Mouse (Mus musculus) frontal cortex, adult 2 months (tissue): ENCODE results near the gene Nt5c. TPM values are rescaled to one million over a fixed set of nuclear protein-coding genes. Genes with fewer than 3 reads are reported as not detected.
"Not testable (repeated sequence)": the region's sequence is repeated elsewhere in the genome, so short reads cannot be mapped to it uniquely, and the experiment has no call there.

ENCODE experiments used
- DNase-seq, 2 experiments: peaks; one replicate each; pipeline ENCODE4 v3.0.0; 2022; ENCODE audit warnings: low spot score in 1 of 2; ENCODE audit errors: extremely low spot score in 1 of 2
- polyA plus RNA-seq: library from polyadenylated mRNA; depleted of rRNA; stranded (reverse); fragments of >200 nt; gene quantifications from 2 replicates; pipeline ENCODE4 v1.2.3, GENCODE M21; 2012; rRNA removed

The Nt5c gene
- polyA plus RNA-seq = 73.9 and 74.9 TPM in 2 replicates

DNA sequence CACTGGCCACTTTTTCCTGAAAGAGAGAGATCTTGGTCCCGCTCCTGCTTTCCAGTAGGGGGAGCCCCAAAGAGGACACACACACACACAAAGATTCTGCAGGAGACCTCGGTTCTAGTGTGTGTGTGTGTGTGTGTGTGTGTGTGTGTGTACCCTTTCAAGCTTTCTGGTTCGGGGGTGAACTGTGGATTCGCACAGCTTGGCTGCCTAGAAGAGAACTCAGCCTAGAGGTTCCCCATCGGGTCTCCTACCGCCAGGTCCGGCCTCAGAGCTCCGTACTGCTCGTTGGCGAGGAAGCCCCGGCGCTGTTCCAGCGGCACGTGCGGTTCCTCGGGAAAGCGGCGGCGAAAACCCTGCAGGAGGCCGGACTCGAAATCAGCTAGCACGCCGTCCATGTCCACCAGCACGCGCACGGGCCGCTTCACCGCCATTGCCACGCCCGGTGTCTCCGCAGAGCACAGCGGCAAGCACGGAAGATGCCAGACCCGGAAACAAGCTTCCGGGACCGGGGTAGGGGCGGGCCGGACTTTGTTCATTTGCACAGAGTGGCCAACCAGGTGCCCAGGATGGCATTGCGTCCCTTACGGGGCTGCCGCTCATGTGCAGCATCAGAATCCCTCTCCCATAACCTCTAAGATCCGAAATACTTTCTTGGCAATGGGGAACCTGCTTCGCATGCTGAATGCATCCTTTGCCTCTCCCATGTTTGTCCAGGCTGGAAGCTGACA, at the start of gene Nt5c:
Gene Nt5c (minus strand): TSS at position 507 of the 728 bp plus-strand sequence.
- DNase-seq = peak; percentile 78 to 85

DNA sequence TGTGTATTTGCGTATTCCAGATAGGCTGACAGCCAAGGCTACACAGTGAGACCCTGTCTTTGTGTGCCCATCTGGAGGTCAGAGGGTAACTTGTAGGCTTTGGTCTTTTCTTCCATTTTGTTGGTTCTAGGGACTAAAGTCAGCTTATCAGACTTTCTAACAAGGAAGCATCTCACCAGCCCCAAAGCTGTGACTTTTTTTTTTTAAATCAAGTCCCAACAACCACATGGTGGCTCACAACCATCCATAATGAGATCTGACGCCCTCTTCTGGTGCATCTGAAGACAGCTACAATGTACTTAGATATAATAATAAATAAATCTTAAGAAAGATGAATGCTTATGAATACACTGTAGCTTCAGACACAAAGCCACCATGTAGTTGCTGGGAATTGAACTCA, 46.4 kb upstream of the Nt5c start:
- no peak for DNase-seq

DNA sequence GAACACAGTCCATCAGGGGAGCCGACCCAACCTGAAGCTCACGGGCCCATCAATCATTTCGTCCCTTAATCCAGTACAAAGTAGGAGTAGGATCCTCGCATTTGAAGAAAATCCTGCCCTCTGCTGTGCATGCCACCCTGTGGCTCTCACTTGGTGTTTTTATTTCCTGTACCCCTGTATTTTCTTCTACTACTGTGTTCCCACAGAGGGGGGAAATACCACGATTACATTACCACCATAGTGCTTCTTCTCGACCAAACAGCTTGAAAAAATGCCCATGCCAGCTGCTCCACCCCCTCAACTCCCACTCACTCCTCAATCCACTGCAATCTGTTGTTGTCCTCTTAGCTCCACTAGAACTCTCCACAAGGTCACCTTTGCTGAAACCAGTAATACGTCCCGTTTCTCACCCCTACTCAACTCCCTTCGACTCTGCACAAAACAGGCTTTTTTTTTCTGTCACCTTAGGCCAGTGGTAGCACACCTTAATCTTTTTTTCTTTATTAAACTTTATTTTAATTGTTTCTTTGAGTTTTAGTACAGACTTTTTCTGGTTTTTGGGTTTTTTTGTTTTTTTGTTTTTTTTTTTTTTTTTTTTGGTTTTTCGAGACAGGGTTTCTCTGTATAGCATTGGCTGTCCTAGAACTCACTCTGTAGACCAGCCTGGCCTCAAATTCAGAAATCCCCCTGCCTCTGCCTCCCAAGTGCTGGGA, 45.4 kb upstream of the Nt5c start:
- peak in 1 of 2 experiments; percentile 64 for DNase-seq

DNA sequence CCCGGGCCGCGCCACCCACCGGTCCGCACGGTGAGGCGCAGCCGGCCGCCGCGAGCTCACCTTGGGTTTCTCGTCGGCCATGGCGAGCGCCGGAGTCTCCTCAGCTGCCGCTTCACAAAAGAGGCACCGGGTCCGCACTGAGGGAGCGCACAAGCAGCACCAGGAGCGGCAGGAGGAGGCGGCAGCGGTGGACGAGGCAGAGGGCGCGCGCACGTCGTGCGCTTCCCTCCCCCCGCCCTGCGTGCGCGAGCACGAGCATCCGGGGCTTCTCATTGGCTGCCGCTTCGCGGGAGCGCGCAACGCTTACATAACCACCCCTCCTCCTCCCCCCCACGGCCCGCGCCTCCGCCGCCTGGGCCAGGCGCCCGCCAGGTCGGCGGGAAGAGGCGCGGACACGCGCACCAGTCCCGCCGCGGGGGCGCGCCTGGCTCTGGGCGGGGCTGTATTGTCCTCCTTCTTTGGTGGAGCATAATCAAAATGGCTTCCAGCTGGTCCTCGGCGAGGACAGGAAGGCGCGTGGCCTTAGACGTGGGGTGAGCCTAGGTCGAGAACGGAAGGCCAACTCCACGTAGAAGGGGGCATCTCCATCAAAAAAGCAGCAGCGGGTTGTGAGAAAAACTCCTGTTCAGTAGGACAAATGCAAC, 44.5 kb upstream of the Nt5c start, which contains the start of gene Sumo2:
Gene Sumo2 (minus strand): TSS at position 239 of the 644 bp plus-strand sequence.
- DNase-seq = peak; percentile 93 to 98

DNA sequence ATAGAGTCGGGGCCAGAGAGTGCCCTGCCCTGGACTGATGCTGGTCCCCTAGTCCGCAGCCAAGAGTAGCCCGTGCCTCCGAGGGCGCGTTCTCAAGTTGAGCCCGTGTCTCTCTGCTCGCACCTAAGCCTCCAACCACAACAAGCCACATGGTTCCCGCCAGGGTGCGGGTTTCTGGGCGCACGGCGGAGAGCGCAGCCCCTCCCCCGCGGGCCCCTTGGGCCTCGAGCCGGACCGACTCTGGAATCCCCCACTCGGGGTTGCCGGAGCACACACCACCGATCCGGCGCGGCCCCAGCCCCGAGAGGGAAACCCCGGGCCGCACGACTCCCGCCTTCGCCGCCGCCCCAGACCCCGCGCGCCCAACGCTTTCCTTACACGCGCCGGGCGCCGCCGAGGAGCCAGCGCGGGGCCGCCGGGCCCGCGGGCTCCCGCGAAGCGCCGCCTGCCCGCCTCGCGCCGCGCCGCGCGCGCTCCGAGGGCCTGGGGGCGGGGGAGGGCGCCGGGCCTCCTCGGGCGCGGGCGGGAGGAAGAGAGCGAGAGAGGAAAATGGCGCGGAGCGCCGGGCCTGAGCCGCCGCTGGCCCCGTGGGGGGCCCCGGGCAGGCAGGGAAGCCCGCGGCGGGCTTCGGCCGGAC, 43.9 kb upstream of the Nt5c start:
- DNase-seq = peak in 1 of 2 experiments; percentile 31

DNA sequence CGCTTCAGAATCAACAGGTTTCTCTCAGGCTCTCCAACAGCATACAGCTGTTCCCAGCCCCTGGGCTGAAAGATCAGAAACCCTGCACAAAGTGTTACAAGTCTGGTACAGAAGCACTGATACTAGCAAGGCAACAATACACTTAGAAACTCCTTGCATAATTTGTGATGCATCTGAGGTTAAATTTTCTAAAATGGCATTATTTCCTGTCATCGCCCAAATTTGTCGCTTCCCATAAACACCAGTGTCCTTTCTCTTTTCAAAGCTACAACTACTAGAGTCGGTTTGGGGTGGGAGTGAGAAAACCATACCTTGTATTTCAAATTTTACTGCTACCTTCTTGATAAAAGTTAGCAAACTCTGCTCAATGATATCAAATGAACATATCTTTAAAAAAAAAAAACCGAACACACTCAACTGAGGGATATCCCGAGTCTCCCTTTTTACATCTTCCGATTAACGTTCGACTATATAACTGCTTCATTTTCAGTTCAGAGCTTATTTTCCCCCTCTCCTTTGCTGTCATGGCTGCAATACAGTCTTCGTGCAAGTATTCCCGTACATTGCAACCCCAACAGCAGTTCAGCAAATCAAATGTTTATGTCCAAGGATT, 43.2 kb upstream of the Nt5c start:
- DNase-seq = no peak

DNA sequence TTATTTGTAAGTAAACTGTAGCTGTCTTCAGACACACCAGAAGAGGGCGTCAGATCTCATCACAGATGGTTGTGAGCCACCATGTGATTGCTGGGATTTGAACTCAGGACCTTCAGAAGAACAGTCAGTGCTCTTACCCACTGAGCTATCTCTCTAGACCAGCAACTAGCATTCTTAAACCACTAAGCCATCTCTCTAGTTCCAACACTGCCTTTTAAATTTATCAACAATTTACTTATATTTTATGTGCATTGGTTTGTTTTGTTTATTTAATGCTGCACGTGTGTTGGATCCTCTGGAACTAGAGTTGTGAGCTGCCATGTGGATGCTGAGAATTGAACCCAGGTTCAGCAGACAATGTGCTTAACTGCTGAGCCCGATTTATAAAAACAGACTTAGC, 34.8 kb upstream of the Nt5c start:
- DNase-seq = not testable (repeated sequence)

DNA sequence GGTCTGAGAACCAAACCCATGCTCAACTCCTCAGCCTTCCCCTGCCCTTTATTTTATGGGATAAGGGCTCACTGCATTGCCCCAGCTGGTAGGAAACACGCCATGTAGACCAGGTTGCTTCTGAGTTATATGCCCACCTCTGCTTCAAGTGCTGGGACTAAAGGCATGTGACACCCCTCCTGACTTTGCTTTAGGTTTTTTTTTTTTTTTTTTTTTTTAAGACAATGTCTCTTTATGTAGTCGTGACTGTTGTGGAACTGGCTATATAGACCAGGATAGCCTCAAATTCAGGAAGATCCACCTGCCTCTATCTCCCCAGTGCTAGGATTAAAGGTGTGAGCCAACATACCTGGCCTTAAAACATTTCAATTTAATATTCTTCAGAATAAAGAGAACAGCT, 31.0 kb upstream of the Nt5c start:
- no peak for DNase-seq

DNA sequence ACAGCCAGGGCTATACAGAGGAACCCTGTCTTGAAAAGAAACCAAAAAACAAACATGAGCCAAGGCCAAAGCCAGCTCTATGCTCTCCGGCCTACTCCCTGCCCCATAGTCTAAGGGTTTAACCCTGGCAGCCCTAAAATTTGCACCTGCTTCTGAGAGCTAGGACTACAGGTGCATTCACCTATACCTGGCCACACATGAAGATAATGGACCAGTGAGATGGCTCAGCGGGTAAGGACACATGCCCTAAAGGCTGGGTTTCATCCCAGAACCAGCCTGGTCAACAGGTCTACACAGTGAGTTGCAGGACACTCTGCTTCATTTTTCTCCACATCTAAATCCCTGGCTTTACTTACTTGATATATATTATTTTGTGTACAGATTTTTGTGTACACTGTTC, 30.6 kb upstream of the Nt5c start:
- DNase-seq = no peak

DNA sequence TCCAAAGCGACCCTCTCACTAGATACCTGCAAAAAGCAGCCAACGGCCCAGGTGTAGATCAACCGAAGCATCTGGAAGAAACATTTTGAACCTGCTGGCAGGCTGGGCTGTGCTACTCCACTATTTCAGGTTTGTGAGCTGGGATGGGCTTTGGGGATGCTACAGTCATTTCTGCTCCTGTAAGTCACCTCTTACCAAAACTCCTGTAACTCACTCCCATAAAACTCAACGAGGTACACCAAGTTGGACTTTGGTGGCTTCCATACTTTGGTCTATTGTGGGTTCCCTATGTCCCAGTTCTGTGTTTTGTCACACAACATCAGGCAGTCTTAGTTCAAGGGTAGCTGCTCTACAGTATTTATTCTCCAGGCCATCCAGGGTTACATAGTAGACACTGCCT, 29.4 kb upstream of the Nt5c start:
- no peak for DNase-seq

DNA sequence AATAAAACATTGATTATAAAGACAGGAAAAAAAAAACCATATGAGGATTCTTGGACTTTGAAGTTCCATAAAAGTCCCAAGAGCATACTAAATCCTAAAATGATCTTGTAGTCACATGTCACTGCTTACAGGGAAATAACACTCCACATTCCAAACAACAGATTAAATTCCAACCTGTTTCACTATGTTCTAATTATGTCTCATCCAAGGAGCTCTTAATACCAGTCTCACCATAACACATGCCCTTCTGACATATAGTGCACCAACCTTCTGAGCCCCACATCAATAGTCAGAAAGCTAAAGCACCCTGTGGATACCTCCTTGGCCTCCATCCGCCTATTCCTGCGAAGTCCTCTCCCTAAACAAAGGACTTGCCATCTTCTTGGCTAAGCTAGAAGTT, 28.6 kb upstream of the Nt5c start:
- DNase-seq = no peak

DNA sequence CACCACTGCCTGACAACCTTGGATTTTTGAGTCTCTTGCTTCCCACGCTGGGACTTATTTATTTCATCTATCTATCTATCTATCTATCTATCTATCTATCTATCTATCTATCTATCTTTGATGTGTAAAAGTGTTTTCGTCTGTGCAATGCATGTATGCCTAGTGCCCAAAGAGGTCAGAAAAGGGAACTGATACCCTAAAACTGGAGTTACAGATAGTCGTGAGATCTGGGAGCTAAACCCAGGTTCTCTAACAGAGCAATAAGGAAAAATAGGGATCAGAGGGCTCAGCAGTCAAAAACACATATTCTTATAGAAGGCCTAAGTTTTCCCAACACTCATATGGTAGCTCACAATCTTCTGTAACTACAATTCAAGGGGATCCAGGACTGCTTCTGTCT, 27.9 kb upstream of the Nt5c start:
- DNase-seq = no peak

DNA sequence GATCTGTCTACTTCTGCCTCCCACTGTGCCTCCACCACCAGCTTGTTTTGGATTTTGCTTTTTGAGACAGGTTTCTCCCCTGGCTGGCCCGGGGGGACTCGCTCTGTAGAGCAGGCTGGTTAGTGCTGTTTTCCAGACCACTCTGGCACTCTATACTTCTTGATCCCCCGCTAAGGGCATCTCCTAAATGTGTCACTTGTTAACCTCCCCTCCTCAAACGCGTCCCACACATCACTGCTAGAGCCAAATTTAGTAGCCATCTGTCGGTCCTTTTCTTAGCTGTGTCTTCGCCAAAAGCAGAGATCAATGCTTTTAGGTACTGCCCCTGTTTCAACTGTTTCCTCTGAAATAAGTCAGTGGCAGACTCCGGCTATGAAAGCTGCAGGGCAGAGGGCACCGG, 27.0 kb upstream of the Nt5c start:
- peak; percentile 51 to 63 for DNase-seq

DNA sequence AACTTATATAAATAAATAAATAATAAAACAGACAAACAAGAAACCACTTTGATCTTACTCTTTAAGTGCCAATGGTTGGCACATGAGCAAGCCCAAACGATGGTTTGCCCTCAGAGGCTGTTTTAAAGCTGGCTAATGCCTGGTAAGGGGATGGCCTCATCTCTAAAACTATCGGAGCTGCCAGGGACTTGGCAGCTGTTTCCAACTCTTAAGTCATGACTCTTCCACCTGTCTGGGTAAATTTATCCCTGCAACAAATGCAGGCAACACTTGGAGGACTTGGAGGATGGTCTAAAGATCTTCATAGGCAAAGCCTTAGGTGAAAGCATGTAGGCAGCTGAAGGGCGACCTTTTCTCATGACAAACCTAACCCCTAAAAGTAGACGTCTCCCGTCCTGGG, 25.3 kb upstream of the Nt5c start:
- DNase-seq = no peak

DNA sequence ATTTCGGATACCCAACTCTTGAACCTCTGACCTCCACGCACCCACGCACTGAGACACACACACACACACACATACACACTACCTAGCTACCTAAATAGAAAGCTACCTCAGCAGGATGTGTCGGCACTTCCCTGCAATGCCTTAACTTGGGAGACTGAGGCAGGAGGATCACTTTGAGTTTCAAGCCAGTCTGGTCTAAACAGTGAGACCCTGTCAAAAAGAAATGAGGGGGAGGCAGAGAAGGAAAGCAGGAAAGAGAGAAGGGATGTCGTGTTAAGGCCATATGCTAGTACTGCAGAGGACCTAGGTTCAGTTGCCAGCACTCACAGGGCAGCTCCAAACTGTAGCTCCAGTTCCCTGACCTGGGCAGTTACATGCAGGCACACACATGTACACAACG, 23.4 kb upstream of the Nt5c start:
- no peak for DNase-seq

DNA sequence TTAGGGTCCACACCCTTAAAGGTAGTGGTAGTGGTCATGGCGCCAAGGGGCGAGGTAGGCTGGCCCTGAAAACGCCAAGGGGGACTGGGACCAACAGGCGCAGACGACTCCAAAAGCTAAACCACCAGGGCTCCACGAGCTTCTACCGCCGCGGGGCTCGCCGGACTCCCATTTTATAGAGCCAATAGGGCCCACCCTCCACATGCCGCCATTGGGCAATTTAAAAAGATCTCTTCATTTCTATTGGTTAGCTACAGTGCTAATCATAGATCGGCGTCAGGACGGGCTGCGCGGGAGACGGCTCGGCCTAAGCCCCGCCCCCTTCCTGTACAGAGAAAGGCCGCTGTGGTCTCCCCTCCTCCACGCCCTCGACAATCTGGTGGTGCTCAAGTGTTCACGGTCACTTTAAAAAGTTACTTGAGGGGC, 22.6 kb upstream of the Nt5c start, which contains the start of gene Jpt1:
Gene Jpt1 (minus strand): TSS at position 150 of the 426 bp plus-strand sequence.
- peak; percentile 94 to 99 for DNase-seq

DNA sequence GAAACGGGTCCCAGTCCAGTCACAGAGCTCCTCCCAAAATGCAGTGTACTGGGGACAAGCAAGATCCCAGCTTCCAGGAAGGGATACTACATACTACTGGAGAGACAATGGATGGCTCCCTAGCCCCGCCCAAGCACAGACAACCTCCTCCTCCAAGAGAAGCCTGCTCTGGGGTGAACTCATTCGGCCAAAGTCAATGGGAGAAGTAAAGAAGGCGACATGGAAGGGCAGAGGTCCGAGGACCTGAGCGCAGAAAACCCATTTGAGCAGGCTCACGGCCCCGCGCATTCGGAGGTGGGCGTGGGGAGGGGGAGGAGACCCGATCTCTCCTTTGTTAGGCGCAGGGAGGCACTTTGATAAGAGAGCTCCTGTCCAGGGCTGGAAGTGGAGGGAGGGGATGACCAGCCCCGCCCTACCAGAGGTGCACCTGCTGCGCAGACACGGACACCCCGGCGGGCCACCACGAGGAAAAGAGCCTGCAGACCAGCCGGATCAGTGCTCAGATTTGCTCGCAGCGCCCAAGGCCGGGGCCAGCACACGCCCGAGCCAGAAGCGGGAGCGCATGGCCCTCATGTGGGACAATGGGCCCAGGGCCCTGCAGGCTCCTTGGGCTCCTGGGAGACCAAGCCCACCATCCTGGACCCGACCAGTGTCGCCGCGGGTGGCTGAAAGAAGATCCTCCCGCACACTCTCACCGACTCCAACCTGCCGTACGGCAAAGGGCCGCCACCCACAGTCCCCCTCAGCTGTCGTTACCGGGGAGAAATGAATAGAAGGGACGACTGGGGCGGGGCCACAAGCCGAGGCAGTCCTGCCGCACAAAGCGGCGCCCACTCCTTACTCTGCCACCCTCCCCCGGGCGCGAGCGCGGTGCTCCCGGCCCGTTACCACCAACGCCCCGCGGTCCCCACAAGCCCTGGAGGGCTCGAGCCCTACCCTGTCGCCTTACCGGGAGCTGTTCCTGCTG, 21.9 kb upstream of the Nt5c start:
- peak; percentile 29 to 64 for DNase-seq

DNA sequence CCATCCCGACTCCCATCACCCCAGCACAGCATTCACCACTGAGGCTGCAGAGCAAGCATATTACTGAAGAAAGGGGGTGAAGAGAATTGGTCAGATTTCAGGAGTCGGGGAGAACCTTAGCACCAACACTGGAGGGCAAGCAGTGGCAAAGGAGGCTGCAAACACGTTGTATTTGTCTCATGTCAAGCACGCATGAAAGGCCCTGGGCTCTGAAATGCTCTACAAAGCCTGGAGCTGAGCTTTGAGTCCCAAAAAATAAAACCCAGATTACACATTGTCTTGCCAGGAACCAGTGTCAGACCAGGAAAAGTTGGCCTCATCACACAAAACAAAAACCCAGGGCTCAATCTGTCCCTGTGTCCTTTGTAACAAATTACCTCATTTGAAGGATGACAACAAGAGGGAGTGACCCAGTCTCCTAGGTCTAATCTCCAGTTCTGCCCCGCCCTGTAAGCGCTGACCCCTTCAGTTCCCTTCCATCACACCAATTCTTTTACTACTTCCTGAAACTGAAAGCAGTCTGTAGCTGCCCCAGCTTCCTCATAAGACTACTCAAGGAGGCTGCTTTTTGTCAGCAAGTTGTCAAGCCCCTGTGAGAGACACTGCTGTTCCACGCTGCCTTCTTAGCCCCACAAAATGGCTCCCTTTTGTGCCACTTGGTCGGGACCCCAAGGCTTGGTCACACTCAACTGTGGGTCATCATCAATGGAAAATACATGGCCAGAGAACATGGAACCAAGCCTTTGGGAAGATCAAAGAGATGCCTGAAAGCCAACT, 20.9 kb upstream of the Nt5c start:
- no peak for DNase-seq

DNA sequence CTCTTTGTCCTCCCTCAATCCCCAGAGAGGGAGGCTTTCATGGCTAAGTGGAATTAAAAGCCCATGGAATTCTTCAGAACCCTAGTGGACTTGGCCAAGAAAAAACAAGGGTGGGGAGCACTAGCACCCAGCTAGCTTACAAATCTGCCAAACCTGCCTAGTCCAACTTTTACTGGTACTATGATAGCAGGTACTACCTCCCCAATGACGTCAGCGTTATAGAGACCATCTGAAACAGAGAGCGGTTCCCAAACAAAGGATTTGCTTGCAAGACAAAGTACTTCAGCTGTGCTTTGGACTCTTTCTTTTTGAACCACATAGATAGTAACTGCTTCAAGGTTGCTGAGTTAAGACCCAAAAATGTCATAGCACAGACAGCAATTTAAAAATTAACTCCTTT, 20.3 kb upstream of the Nt5c start:
- no peak for DNase-seq
